8 mouse cellular contexts compared by ENCODE assay signal in genomic region chr3:10685501-10685951, GRCm38 (mm10).
A peak's percentile ranks its signal among the peaks of the same experiment; 100 is the strongest.
DNase-seq lines count a peak whose midpoint lies in the region; ATAC-seq lines count a peak whose summit lies in the region.

No protein-coding gene starts in this region.

- H3K9me3 ChIP-seq in hindbrain, embryonic 14.5 days (ENCODE audit: control insufficient read depth, low read length) = no peaks in the 10 kb centered on the region
- H3K9me3 ChIP-seq in hindbrain, embryonic 10.5 days = no peaks in the 10 kb centered on the region
- H3K9me3 ChIP-seq in embryonic facial prominence, embryonic 14.5 days (ENCODE audit: control insufficient read depth, low read length) = no peaks in the 10 kb centered on the region

- ATAC-seq in hindbrain, embryonic 14.5 days (ENCODE audit: low FRiP score) = peak; percentile 59; the same call in 1 of the 2 replicates
- ATAC-seq in embryonic facial prominence, embryonic 14.5 days (ENCODE audit: low read depth) = 0 out of 2 replicates have a peak, but pooled peaks have one; percentile 12

- H3K4me2 ChIP-seq in hindbrain, embryonic 14.5 days (replicated peaks) = no peak overlapping the region
- H3K4me2 ChIP-seq in embryonic facial prominence, embryonic 14.5 days (ENCODE audit: low read depth, low read length) = peak overlapping the region; percentile 28; the same call in 1 of the 2 replicates

- H3K4me1 ChIP-seq in hindbrain, embryonic 14.5 days (replicated peaks; ENCODE audit: control insufficient read depth, insufficient read depth, low read length) = 0 out of 2 replicates have a peak, but pooled peaks cover 4% of the 10 kb centered on the region
- no peaks in the 10 kb centered on the region for H3K4me1 ChIP-seq in hindbrain, embryonic 10.5 days (replicated peaks)
- peaks cover 12% of the 10 kb centered on the region for H3K4me1 ChIP-seq in embryonic facial prominence, embryonic 14.5 days (ENCODE audit: control insufficient read depth, insufficient read depth, low read length)

- no peak overlapping the region for H3K4me3 ChIP-seq in hindbrain, embryonic 14.5 days (replicated peaks; ENCODE audit: low read length)
- H3K4me3 ChIP-seq in hindbrain, embryonic 10.5 days = no peak overlapping the region
- no peak overlapping the region for H3K4me3 ChIP-seq in embryonic facial prominence, embryonic 14.5 days (ENCODE audit: low read depth, low read length)

- no peaks in the 10 kb centered on the region for H3K36me3 ChIP-seq in hindbrain, embryonic 14.5 days (replicated peaks; ENCODE audit: control insufficient read depth, insufficient read depth)
- no peaks in the 10 kb centered on the region for H3K36me3 ChIP-seq in hindbrain, embryonic 10.5 days
- no peaks in the 10 kb centered on the region for H3K36me3 ChIP-seq in embryonic facial prominence, embryonic 14.5 days (ENCODE audit: control insufficient read depth, insufficient read depth, low read length)

- no peak for DNase-seq in hindbrain, embryonic 14.5 days (ENCODE audit: low spot score)
- no peak for DNase-seq in hindbrain, embryonic 10.5 days (ENCODE audit: low spot score)
- DNase-seq in Muller cell, postnatal 12 days (ENCODE audit: inconsistent ontology term) = peak; percentile 33
- peak; percentile 21 for DNase-seq in embryonic facial prominence, embryonic 14.5 days (ENCODE audit: low spot score)
- DNase-seq in layer of hippocampus, adult 9-10 months (ENCODE audit: low spot score) = peak; percentile 36
- DNase-seq in embryo, embryonic 11 days = no peak
- DNase-seq in adrenal gland, postnatal 25 days = no peak
- no peak for DNase-seq in thymus, postnatal 14 days

- WGBS in hindbrain, embryonic 14.5 days = 54% methylated on average over 4 of the region's 4 CpGs
- WGBS in hindbrain, embryonic 10.5 days = 67% methylated on average over 4 of the region's 4 CpGs
- 26% methylated on average over 4 of the region's 4 CpGs for WGBS in embryonic facial prominence, embryonic 14.5 days

- no peak overlapping the region for H3K9ac ChIP-seq in hindbrain, embryonic 14.5 days
- H3K9ac ChIP-seq in embryonic facial prominence, embryonic 14.5 days (ENCODE audit: low read depth, low read length) = no peak overlapping the region

- H3K27me3 ChIP-seq in hindbrain, embryonic 14.5 days (ENCODE audit: control insufficient read depth, insufficient read depth, low read length) = no peaks in the 10 kb centered on the region
- H3K27me3 ChIP-seq in hindbrain, embryonic 10.5 days (ENCODE audit: insufficient read depth, poor library complexity, severe bottlenecking) = no peaks in the 10 kb centered on the region
- H3K27me3 ChIP-seq in embryonic facial prominence, embryonic 14.5 days (replicated peaks; ENCODE audit: control insufficient read depth, insufficient read depth, low read length) = no peaks in the 10 kb centered on the region

- H3K27ac ChIP-seq in hindbrain, embryonic 14.5 days = no peak overlapping the region
- no peak overlapping the region for H3K27ac ChIP-seq in hindbrain, embryonic 10.5 days
- no peak overlapping the region for H3K27ac ChIP-seq in embryonic facial prominence, embryonic 14.5 days (replicated peaks; ENCODE audit: low read depth, low read length)

Comparison
In these comparisons a context has a peak if more than half of its experiments do, and no peak if none do; other contexts are left out.
1. DNase-seq: peak in Muller cell, postnatal 12 days (single experiment), embryonic facial prominence, embryonic 14.5 days (single experiment) and layer of hippocampus, adult 9-10 months (single experiment); none in hindbrain, embryonic 14.5 days (single experiment), hindbrain, embryonic 10.5 days (single experiment), embryo, embryonic 11 days (single experiment), adrenal gland, postnatal 25 days (single experiment) and thymus, postnatal 14 days (single experiment).